Mouse (Mus musculus) kidney, embryonic 16.5 days (tissue): ENCODE measurements around the gene Aldh3b3. TPM values are rescaled to one million over a fixed set of nuclear protein-coding genes. Genes with fewer than 3 reads are reported as not detected.

Source experiments
- ATAC-seq: fragments of 200-750 bp; cut with Nextera tagmentation; 2 replicates; pipeline ENCODE4 v1.8.0; 2017; ENCODE audit warnings: moderate TSS enrichment; ENCODE audit not compliant: low FRiP score, low TSS enrichment
- H3K27ac ChIP-seq: fragments of 300-500 bp; sonication (generic); 2 replicates; pipeline ENCODE4 v1.5.1; 2014; ENCODE audit warnings: low read length
- H3K27me3 ChIP-seq: fragments of 300-500 bp; sonication (generic); 2 replicates; pipeline ENCODE4 v1.6.1; 2014; ENCODE audit warnings: low read length, control low read depth, mixed read lengths; ENCODE audit not compliant: insufficient read depth
- H3K36me3 ChIP-seq: fragments of 300-500 bp; sonication (generic); 2 replicates; pipeline ENCODE4 v1.6.1; 2014; ENCODE audit warnings: low read length, control low read depth, mixed read lengths; ENCODE audit not compliant: insufficient read depth
- H3K4me1 ChIP-seq: fragments of 300-500 bp; sonication (generic); 2 replicates; pipeline ENCODE4 v1.6.1; 2014; ENCODE audit warnings: low read length, control low read depth, mixed read lengths; ENCODE audit not compliant: insufficient read depth
- H3K4me2 ChIP-seq: fragments of 300-500 bp; sonication (generic); replicated peaks from 2 replicates; pipeline ENCODE4 v1.6.1; 2014; ENCODE audit warnings: low read depth, low read length
- H3K4me3 ChIP-seq: fragments of 300-500 bp; sonication (generic); 2 replicates; pipeline ENCODE4 v1.5.1; 2014; ENCODE audit warnings: mild to moderate bottlenecking, low read length
- H3K9ac ChIP-seq: fragments of 300-500 bp; sonication (generic); replicated peaks from 2 replicates; pipeline ENCODE4 v1.6.1; 2014; ENCODE audit warnings: low read length
- H3K9me3 ChIP-seq: fragments of 300-500 bp; sonication (generic); 2 replicates; pipeline ENCODE4 v1.6.1; 2016; ENCODE audit warnings: low read length, control low read depth
- WGBS: fragments of 180-500 bp; shearing (Covaris S2); extraction: QIAGEN DNeasy Blood & Tissue Kit; methylation state at CpG from one replicate; pipeline ENCODE4 v1.1.7; 2014; 5-methylcytosine and 5-hydroxymethylcytosine counted together
- polyA plus RNA-seq: library from polyadenylated mRNA; unstranded; fragments of >200 nt; fragmentation: Nextera tagmentation; extraction: Ambion mirVana; gene quantifications from 2 replicates; pipeline ENCODE4 v1.2.1, GENCODE M21; 2015

The Aldh3b3 gene
- polyA plus RNA-seq = not detected in 2 replicates

DNA sequence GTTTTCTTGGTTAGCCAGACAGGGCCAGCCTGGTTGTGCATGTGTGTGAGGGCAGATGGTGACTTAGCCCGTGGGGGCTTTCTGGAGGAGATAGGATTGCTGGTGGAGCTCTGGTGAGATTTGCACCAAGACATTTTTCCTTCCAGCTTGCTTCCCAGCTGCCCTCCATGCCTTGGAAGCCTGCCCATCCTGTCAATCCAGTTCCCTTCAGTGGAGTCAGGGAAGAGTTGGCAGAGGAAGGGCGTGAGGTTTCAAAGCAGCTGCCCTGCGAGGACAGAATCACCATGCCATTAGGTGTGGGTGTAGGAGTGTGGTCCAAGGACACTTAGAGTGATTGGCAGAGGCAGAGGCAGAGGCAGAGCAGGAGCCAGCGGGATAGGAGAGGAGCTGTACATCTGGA is at the start of gene Aldh3b3:
TSS of gene Aldh3b3 (plus strand) at position 176 of the 400 bp plus-strand sequence.
- Histone ChIP-seq H3K9me3 (0 out of 2 replicates have a peak, but pooled peaks cover 3% of the 10 kb centered on the region), H3K36me3 (no peaks in the 10 kb centered on the region), H3K9ac (no peak within 1 kb of the TSS), H3K4me3 (no peak within 1 kb of the TSS), H3K27ac (no peak within 1 kb of the TSS), H3K4me2 (no peak within 1 kb of the TSS), H3K27me3 (no peaks in the 10 kb centered on the region), H3K4me1 (peaks cover 10% of the 10 kb centered on the region; the same call in 1 of the 2 replicates)
- ATAC-seq = no peak
- WGBS = 77% methylated on average over 4 of the region's 4 CpGs

DNA sequence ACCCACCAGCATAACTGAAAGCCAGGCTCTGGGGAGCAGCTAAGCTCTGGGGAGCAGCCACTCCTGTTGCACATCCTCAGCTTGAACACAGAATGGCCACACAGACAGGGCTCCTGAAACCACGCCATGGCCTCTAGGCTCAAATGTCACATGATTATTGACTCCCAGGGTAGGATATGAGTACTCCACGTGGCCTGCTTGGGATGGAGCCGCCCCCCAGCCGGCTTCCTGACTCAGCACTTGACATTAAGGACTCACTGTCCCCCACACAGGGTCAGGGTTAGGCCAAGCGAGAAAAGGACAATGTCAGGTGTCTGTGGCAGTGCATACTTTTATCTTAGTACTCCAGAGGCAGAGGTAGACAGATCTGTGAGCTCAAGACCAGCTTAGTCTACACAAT is 48.2 kb upstream of the Aldh3b3 start:
- Histone ChIP-seq H3K4me2 (no peak overlapping the region), H3K27me3 (no peaks in the 10 kb centered on the region), H3K9ac (no peak overlapping the region), H3K36me3 (peaks cover 29% of the 10 kb centered on the region), H3K9me3 (no peaks in the 10 kb centered on the region), H3K4me3 (no peak overlapping the region), H3K4me1 (peaks cover 40% of the 10 kb centered on the region), H3K27ac (no peak overlapping the region)
- no peak for ATAC-seq
- WGBS = 69% methylated on average over 5 of the region's 5 CpGs

DNA sequence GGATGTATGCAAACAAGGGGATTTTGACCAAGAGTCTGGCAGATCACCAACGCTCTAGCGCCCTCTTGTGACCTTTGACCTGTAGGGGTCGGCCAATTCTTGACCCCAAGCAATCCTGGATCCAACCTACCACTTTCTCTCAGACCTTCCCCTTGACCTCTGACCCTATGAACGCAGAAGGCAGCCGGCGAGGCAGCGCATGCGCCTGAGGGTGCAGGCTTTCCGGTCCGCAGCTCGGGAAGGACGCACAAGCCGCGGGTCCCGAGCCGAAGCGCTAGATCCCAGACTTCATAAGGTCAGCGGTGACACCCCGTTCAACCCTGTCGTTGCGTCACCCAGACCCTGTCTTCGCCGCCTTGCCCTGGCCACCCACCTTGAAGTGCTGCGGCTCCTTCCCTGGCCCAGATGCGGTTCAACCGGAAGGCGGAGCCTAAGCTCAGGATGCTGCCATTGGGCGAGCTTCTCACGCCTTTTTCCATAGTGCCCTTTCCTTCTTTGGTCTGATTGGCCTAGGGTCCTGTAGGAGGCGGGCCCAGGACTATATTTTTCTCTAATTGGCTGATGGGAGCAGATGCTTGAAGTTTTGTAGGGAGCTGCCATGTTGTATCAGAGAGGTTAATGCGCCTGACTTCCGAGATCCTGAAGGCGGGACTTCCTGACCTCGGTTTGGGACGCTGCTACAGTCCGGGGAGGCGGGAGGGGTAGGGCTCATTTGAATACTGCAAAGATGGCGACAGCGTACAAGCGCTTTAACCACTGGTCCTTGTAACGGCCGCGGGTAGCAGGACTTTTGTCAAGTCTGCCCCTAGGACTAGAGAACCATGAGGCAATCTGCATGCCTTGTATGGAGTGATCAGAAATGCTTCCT is 45.9 kb upstream of the Aldh3b3 start, which contains the start of gene Ndufs8:
TSS of gene Ndufs8 (minus strand) at position 438 of the 868 bp plus-strand sequence.
- Histone ChIP-seq H3K36me3 (peaks cover 29% of the 10 kb centered on the region), H3K27me3 (no peaks in the 10 kb centered on the region), H3K9ac (peak within 1 kb of the TSS; percentile 80), H3K4me3 (peak within 1 kb of the TSS; percentile 72), H3K27ac (peak within 1 kb of the TSS; percentile 88), H3K4me1 (peaks cover 21% of the 10 kb centered on the region), H3K4me2 (peak within 1 kb of the TSS; percentile 80), H3K9me3 (no peaks in the 10 kb centered on the region)
- WGBS = under 1% methylated on average over 43 of the region's 43 CpGs
- ATAC-seq = peak; percentile 98

DNA sequence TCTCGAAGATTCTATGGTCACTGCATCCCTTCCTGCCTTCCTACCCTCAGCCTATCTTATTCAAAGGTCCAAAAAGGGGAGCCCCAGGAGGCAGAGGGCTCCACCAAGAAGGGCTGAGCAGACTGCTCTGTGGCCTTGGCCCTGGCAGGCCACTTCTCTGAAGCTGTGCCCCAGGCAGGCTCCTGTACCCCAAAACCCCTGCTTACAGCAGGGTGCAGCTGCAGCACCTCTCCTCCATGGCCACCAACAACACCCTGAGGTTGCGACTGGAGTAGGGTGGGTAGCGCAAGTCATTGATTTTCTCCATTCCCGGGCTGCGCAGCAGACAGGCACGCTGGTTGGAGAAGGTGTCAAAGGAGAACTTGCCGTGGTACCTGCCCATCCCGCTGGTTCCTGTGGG is 44.8 kb upstream of the Aldh3b3 start:
- peak overlapping the region; percentile 75; the same call in 1 of the 2 replicates for H3K27ac ChIP-seq
- H3K9me3 ChIP-seq = no peaks in the 10 kb centered on the region
- H3K36me3 ChIP-seq = peaks cover 24% of the 10 kb centered on the region
- H3K4me1 ChIP-seq = peaks cover 18% of the 10 kb centered on the region
- H3K9ac ChIP-seq = peak overlapping the region; percentile 66
- H3K4me3 ChIP-seq = peak overlapping the region; percentile 54
- H3K27me3 ChIP-seq = no peaks in the 10 kb centered on the region
- no peak for ATAC-seq
- WGBS = 84% methylated on average over 8 of the region's 8 CpGs
- H3K4me2 ChIP-seq = peak overlapping the region; percentile 80

DNA sequence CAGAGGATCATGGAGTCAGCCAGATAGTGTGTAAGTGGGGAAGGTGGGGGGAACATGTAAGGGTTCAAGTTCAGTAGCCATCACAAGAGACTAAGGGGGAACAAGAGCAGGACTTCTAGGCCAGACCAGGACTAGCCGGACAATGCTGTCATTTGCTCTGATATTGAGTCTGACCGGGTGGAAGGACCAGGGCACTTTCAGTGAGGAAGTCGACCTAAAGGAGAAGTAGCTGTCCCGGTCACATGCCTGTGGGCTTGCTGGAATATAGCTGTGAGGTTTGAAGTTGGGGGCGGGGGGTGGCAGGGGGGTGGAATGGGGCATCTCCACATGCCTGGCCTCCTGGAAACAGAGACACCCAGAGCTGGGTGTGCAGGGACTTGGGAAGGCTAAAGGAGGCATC is 43.9 kb upstream of the Aldh3b3 start:
- 91% methylated on average over 5 of the region's 5 CpGs for WGBS
- Histone ChIP-seq H3K4me3 (no peak overlapping the region), H3K27ac (no peak overlapping the region), H3K4me2 (no peak overlapping the region), H3K27me3 (no peaks in the 10 kb centered on the region), H3K9me3 (no peaks in the 10 kb centered on the region), H3K9ac (no peak overlapping the region), H3K4me1 (peaks cover 18% of the 10 kb centered on the region), H3K36me3 (peaks cover 16% of the 10 kb centered on the region)
- no peak for ATAC-seq

DNA sequence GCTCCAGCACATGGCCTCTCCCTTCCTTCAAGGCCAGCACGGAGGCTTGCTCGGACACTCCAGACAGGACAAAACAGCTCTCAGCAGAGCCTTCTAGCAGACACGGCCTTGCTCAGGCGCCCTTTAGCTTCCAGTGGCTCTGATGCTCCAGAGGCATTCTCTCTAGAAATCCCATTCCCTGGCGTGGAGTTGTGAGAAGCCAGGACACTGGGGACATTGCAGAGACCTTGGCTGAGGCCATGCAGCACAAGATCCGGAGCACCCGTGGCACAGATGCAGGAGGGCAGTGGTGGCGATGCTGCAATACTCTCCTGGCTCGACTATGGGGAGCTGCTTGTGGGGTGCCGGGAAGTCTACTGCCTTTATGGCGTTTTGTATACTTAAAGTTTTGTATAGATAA is 41.7 kb upstream of the Aldh3b3 start:
- no peak overlapping the region for H3K4me2 ChIP-seq
- peaks cover 14% of the 10 kb centered on the region for H3K4me1 ChIP-seq
- no peaks in the 10 kb centered on the region for H3K36me3 ChIP-seq
- no peak overlapping the region for H3K9ac ChIP-seq
- H3K27me3 ChIP-seq = no peaks in the 10 kb centered on the region
- no peak overlapping the region for H3K4me3 ChIP-seq
- ATAC-seq = no peak
- WGBS = 74% methylated on average over 11 of the region's 11 CpGs
- no peaks in the 10 kb centered on the region for H3K9me3 ChIP-seq
- no peak overlapping the region for H3K27ac ChIP-seq

DNA sequence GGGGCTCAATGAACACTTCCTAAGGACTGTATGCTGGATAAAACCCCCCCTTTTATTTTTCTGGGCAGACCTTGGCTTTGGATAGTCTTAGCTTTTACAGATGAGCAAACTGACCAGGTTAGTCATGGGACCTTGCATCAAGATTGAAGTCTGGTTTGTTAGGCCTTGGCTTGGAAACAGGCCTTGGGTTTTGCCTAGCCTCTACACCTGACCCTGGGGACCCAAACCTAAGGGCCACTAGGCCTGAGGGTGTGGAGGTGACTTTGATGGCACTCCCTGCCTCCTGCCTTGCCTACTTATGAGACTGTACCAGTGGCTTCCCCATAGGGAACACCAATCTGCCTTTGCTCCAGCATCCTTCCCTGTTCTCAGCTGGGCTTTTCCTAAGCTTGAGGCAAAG is 38.5 kb upstream of the Aldh3b3 start:
- no peak overlapping the region for H3K4me3 ChIP-seq
- no peak overlapping the region for H3K9ac ChIP-seq
- no peak overlapping the region for H3K4me2 ChIP-seq
- H3K36me3 ChIP-seq = no peaks in the 10 kb centered on the region
- no peaks in the 10 kb centered on the region for H3K9me3 ChIP-seq
- H3K27ac ChIP-seq = no peak overlapping the region
- H3K4me1 ChIP-seq = peaks cover 12% of the 10 kb centered on the region
- no peaks in the 10 kb centered on the region for H3K27me3 ChIP-seq
- ATAC-seq = no peak

DNA sequence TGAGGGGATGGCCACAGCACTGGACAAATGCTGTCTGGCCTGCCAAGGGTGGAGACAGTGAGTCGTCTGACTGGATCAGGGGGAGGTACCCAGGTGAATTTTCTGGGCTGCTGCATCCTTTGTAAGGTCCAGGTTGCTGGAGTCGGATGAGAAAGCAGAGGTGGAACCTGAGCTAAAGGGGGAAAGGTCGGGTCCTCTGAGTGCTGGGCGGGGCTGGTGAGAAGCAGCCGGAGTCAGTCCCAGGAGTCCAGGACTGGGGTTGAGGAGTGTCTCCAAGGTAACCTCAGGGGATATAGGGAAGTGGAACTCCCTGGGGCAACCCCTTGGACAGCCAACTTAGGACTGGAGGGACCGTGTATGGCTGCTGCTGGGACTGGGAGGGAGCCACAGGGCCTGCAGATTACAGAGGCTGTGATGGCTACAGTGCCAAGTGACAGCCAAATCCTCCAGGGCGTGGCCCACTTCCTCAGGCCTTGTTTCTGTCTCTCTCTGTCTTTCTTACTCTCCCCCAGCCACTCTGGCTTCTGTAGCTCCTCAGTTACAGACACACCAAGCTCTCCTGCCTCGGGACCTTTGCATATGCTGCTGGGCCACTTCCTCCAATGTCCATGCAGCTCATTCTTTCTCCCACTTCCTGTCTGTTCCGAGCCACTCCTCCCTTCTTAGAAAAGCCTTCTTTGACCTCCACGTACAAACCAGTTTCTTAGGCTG is 35.6 kb upstream of the Aldh3b3 start:
- Histone ChIP-seq H3K4me1 (peaks cover 12% of the 10 kb centered on the region), H3K4me3 (no peak overlapping the region), H3K4me2 (no peak overlapping the region), H3K36me3 (no peaks in the 10 kb centered on the region), H3K27me3 (no peaks in the 10 kb centered on the region), H3K9ac (0 out of 2 replicates have a peak overlapping the region, but pooled peaks have one; percentile 12), H3K27ac (peak overlapping the region; percentile 65), H3K9me3 (no peaks in the 10 kb centered on the region)
- ATAC-seq = no peak
- 54% methylated on average over 10 of the region's 10 CpGs for WGBS

DNA sequence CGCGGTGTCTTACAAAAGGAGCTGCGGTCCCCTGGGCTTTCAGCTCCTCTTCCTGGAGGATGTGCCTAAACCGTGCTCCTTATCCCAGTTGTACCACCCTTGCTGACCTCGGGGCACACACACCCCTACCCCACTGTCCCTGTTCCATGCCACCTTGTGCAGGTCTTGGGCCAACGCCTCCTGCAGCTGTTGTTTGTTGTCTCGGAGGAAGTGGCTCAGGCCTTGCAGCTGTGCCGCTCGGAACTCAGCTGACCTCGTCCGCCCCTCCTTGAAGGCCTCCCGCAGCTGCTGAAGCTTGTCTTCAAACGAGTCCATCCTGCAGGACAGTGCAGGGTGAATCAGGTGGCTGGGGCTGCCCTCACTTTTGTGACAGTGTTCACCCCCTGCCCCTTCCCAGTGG is 34.9 kb upstream of the Aldh3b3 start:
- Histone ChIP-seq H3K27ac (peak overlapping the region; percentile 65), H3K9ac (no peak overlapping the region), H3K4me2 (no peak overlapping the region), H3K27me3 (no peaks in the 10 kb centered on the region), H3K4me1 (peaks cover 12% of the 10 kb centered on the region), H3K4me3 (no peak overlapping the region), H3K9me3 (no peaks in the 10 kb centered on the region), H3K36me3 (no peaks in the 10 kb centered on the region)
- 0 out of 2 replicates have a peak, but pooled peaks have one; percentile 9 for ATAC-seq
- WGBS = 25% methylated on average over 13 of the region's 13 CpGs
